Mouse (Mus musculus) kidney, postnatal 36 days (tissue): Measurements from ENCODE around the gene Il1r2.
A peak's percentile ranks its signal among the peaks of the same experiment; 100 is the strongest.

Experiments used
- DNase-seq, 2 experiments: peaks; one replicate each; pipeline ENCODE4 v3.0.0; 2021 to 2022; ENCODE audit warnings: mixed read lengths in 2 of 2

Il1r2 gene

DNA sequence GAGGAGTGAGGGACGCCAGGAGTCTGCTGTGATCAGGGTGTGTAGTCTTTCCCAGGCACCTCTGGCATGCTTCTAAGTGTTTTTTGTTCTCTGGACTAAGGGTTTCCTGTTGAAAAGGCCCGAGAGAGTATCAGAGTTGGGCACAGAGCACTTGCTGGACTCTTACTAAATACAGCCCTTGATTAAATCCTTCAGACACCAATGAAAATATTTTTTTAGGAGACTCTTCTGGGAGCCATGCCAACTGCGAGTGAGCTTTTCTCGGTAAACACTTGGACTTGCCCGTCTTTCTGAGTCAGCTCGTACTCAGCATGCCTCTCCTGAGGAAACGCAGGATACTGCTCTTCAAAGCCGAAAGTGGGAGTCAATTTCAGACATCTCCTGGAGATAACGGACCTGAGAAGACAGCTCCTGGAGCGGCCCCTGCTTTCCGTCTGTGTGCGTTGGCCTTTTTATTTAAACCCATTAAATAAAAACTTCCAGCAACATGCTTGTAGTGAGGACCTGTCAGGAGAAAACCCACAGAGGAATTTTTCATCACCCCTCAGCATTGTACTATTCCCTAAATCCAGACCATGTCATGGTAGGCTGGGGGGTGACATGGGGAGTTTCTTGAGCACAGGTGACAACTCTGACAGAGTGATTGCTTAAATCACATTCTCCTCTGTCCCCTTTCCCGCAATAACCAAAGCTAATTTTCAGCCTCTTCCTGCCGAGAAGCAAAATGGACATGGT lies 66.1 kb downstream of the Il1r2 start:
- peak; percentile 73 to 74 for DNase-seq

DNA sequence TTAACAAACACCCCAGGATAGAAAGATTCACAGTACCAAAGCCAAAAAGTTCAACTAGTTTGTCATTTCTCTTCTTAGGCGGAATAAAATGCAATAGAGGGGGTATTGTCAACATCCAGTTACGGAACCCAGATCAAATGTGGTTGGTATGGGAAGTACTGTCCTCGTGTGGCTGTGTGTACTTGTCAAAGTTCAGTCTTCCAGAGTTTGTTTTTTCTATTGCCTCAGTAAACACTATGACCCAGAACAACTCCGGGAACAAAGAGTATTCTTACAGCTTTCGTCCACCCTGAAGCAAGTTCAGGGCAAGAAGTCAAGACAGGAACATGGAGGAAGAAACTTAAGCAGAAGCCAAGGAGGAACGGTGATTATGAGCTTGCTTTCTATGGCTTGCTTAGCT lies 82.2 kb downstream of the Il1r2 start:
- no peak for DNase-seq

DNA sequence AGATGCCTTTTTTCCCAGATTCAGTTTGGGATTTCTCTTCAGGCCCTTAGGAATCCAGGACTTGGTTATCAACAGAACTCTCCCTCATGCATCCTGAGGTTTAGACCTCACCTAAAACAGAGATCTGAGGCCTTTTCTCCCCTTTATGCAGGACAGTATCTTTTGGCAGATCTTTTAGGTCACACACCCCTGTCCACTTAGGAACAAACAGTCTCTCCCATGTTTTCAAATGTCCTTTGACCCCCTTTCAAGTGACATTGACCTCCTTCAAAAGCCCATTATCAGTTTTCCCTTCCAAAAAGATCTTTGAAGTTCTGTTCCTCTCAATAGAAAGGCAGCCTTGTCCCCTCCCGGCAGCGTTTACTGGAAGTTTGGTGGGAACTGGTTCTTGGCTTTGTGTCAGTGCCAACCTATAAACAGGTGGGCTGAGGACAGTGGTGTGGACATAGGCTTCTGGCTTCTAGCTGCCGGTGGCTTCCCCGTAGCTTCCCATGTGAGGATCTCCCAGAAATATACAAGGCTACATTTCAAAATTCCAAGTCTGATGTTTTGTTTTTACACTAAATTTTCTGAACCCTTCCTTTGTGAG lies 89.5 kb downstream of the Il1r2 start:
- DNase-seq, result no peak

DNA sequence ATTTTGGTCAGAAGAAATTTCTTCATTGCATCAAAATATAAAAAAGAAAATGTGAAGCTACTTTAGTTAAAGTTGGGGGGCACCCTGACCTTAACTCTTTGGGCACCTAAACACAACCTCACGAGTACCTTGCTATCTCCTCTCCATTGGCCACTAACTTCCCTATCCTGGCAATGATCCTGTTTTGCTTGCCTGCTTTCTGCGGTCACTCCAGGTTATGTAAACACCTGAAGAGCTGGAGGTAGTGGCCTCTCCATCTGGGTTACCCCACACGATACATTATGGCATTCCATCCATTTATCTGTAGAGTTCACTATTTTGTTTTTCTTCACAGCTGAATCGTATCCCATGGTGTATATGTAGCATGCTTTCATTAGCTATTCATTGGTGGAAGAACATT lies 90.5 kb downstream of the Il1r2 start:
- DNase-seq, result no peak

DNA sequence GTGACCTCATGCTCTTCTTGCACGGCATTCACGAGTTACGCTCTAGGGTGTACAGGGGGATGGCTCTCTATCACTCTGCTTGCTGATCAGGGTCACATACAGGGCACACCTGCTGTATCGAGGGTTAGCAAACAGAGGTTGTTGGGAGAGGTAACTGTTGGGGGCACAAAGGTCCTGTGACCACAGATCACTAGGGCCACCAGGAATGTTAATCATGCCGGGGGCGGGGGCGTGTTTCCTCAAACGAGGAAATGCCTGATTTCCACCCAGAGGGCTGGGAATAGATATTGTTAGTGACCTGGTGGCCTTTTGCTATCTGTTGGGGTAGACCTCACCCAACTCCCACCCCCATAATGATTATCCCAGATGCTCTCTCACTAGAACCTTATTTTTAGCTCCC lies 93.7 kb downstream of the Il1r2 start:
- DNase-seq, result no peak

DNA sequence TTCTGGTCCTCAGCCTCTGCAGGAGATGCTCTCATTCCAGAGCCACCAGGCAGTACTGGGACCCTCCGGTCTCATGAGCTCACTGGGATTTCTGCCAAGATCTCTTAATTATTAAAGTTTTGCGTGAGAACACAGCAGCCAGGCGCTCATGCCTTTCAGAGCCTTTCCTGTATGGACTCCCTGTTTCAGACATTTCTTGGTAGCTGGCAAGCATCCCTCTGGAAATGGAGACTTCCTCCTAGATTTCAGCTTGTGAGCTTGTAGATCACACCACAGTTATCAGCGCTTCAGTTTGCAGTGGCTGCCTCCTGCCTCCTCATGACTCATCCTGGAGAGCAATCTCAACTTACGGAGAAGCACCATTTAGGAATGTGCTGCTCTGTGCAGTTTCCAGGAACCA lies 98.0 kb downstream of the Il1r2 start:
- DNase-seq, result peak; percentile 47 to 68

DNA sequence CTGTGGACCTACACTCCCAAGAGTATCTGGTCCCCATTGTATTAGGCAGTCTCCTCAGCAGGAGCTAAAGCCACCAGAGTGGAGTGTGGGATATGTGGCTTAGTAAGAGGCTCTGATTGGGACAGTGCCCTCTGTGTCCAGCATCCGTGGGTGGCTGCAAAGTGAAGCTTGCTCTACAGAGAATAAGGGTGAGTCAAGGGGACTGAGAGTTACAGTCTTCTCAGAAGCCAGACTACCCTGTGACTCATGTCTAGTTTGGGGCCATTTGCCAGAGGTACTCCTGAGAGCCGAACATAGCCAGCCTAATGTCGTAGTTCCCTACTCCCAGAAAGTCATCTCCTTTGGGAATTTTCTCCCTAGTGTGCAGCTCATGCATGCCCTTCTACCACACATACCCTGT lies 100.3 kb downstream of the Il1r2 start:
- DNase-seq, result no peak
